Mouse (Mus musculus) forebrain, embryonic 11.5 days (tissue): ENCODE results near the gene Ncbp3. TPM values are rescaled to one million over a fixed set of nuclear protein-coding genes. Genes with fewer than 3 reads are reported as not detected.

ENCODE experiments used
- ATAC-seq: fragments of 200-750 bp; cut with Nextera tagmentation; replicated peaks from 2 replicates; pipeline ENCODE4 v1.8.0; 2017; ENCODE audit warnings: moderate TSS enrichment; ENCODE audit not compliant: low FRiP score
- DNase-seq: peaks from one replicate; pipeline ENCODE4 v3.0.0-alpha.2; 2017; ENCODE audit warnings: low spot score
- H3K27ac ChIP-seq: fragments of 300-500 bp; sonication (generic); 2 replicates; pipeline ENCODE4 v1.5.1; 2014; ENCODE audit warnings: low read depth, low read length
- H3K27me3 ChIP-seq: fragments of 300-500 bp; sonication (generic); 2 replicates; pipeline ENCODE4 v1.6.1; 2014; ENCODE audit warnings: mild to moderate bottlenecking, low read length, mixed read lengths; ENCODE audit not compliant: control insufficient read depth, insufficient read depth
- H3K36me3 ChIP-seq: fragments of 300-500 bp; sonication (generic); 2 replicates; pipeline ENCODE4 v1.6.1; 2014; ENCODE audit warnings: mild to moderate bottlenecking, low read length, moderate library complexity, mixed read lengths; ENCODE audit not compliant: control insufficient read depth, insufficient read depth
- H3K4me1 ChIP-seq: fragments of 300-500 bp; sonication (generic); replicated peaks from 2 replicates; pipeline ENCODE4 v1.6.1; 2014; ENCODE audit warnings: low read length, mixed read lengths; ENCODE audit not compliant: control insufficient read depth, insufficient read depth
- H3K4me2 ChIP-seq: fragments of 300-500 bp; sonication (generic); 2 replicates; pipeline ENCODE4 v1.6.1; 2014; ENCODE audit warnings: low read depth, mild to moderate bottlenecking, low read length, moderate library complexity, mixed read lengths; ENCODE audit not compliant: severe bottlenecking
- H3K4me3 ChIP-seq: fragments of 300-500 bp; sonication (generic); 2 replicates; pipeline ENCODE4 v1.5.1; 2014; ENCODE audit warnings: low read depth, low read length
- H3K9ac ChIP-seq: fragments of 300-500 bp; sonication (generic); 2 replicates; pipeline ENCODE4 v1.6.1; 2014; ENCODE audit warnings: low read length
- H3K9me3 ChIP-seq: fragments of 300-500 bp; sonication (generic); 2 replicates; pipeline ENCODE4 v1.6.1; 2016; ENCODE audit warnings: low read length, mixed read lengths; ENCODE audit not compliant: control insufficient read depth
- WGBS: fragments of 180-500 bp; shearing (Covaris S2); extraction: QIAGEN DNeasy Blood & Tissue Kit; methylation state at CpG from one replicate; pipeline ENCODE4 v1.1.7; 2014; 5-methylcytosine and 5-hydroxymethylcytosine counted together
- polyA plus RNA-seq: library from polyadenylated mRNA; unstranded; fragments of >200 nt; fragmentation: Nextera tagmentation; extraction: Ambion mirVana; gene quantifications from 2 replicates; pipeline ENCODE4 v1.2.1, GENCODE M21; 2014

The Ncbp3 gene
- polyA plus RNA-seq, 1 experiment from 2014 or later: 13.2 TPM

DNA sequence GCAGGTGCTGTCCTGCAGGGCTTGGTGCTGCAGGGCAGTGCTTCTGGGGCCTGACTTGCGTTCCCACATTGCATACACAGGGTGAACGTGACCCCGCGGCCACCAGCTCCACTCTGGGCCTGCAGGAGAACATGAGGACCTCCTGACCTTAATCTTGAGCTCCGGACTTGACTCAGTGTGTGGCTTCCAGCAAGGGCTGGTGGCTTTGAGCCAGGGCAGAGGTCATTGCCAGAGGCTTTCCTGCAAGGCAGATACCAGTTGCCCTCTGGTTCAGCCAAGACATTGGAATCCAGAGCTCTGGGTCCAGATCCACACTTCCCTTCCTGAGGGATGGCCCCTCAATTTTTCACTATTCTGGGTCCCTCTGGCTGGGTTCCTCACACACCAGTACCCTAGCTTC, 33.6 kb upstream of the Ncbp3 start:
- Histone ChIP-seq H3K9me3 (no peaks in the 10 kb centered on the region), H3K4me1 (no peaks in the 10 kb centered on the region), H3K36me3 (no peaks in the 10 kb centered on the region), H3K4me3 (no peak overlapping the region), H3K27me3 (no peaks in the 10 kb centered on the region), H3K27ac (no peak overlapping the region), H3K9ac (no peak overlapping the region), H3K4me2 (no peak overlapping the region)
- DNase-seq (no peak), ATAC-seq (no peak)
- 82% methylated on average over 5 of the region's 5 CpGs for WGBS

DNA sequence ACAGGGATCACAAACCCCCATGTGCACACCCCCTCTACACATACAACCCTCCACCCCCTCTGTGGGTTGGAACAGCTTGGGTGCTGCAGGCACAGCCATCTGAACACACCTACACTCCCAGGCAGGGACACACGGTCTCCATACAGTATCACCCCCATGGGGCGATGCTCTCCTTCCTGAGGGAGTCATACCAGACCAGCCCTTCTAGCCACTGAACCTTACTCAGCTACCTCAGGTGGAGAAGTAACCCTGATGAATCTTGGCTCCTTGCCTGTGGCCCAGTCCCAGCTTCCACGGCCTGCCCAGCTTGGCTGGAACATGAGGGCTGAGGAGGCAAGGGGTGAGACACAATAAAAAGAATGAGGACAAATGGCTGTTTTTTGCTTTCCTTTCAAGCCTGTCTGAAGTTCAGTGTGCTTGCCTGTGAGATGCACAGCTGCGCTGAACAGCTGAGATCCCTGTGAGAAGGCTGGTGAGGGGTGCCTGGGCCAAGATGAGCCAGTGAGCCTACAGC, 32.7 kb upstream of the Ncbp3 start:
- Histone ChIP-seq H3K9ac (no peak overlapping the region), H3K4me3 (no peak overlapping the region), H3K36me3 (no peaks in the 10 kb centered on the region), H3K27ac (no peak overlapping the region), H3K9me3 (no peaks in the 10 kb centered on the region), H3K4me2 (no peak overlapping the region), H3K4me1 (no peaks in the 10 kb centered on the region; the same call in 1 of the 2 replicates), H3K27me3 (peaks cover 8% of the 10 kb centered on the region)
- 90% methylated on average over 4 of the region's 4 CpGs for WGBS
- no peak for ATAC-seq
- no peak for DNase-seq

DNA sequence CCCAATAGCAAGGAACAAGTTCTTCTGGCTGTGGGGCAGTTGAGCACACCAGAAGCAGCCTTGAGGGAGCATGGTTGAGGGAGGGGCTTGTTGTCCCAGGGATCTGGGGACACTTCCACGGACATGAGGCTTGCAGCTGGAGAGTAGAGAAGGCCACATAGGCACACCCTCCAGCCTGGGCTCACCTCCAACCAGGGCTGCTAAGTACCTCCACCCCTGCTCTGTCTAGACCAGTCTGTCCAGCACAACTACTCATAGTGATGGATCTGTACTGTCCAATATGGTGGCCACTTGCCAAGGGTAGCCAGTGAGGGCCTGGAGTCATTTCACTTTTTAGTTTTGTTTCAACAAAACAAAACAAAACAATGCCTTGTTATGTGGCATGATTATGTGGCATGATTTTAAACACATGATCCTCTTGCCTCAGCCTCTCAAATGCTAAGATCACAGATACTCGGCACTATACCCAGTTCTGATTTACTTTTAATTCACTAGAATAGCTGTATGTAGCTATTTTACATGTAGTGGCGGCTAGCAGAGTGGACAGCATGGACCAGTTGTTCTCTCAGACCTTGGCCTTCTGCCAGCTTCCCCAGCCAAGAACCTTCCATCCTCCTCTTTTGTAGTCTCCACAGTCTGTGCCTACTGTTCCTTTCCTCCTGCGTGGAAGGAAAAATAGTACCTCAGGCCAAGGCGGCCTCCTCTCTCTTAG, 32.0 kb upstream of the Ncbp3 start:
- DNase-seq (no peak), ATAC-seq (no peak)
- Histone ChIP-seq H3K4me2 (no peak overlapping the region), H3K9me3 (no peaks in the 10 kb centered on the region), H3K27me3 (peaks cover 13% of the 10 kb centered on the region), H3K4me1 (no peaks in the 10 kb centered on the region; the same call in 1 of the 2 replicates), H3K36me3 (no peaks in the 10 kb centered on the region), H3K4me3 (no peak overlapping the region), H3K9ac (no peak overlapping the region), H3K27ac (no peak overlapping the region)
- WGBS: 71% methylated on average over 5 of the region's 5 CpGs

DNA sequence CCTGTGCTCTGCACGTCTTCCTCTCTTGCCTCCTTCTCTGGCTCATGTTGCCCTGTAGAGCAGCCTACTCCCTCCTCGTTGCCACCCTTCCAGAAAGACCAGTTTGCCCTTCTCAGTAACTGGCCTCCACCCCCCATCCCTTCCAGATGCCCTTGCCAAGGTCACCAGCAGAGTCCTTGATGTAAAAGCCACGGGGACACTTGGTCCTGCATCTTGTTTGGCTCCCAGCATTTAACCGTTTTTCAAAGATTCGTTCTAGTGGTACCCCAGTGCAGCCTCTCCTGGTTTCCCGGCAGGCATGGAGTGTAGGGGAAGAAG, 31.5 kb upstream of the Ncbp3 start:
- H3K27ac ChIP-seq: no peak overlapping the region
- no peak overlapping the region for H3K4me2 ChIP-seq
- WGBS: 77% methylated on average over 6 of the region's 6 CpGs
- DNase-seq: no peak
- H3K27me3 ChIP-seq: peaks cover 16% of the 10 kb centered on the region
- no peak overlapping the region for H3K9ac ChIP-seq
- H3K4me1 ChIP-seq: no peaks in the 10 kb centered on the region; the same call in 1 of the 2 replicates
- no peaks in the 10 kb centered on the region for H3K36me3 ChIP-seq
- H3K9me3 ChIP-seq: no peaks in the 10 kb centered on the region
- no peak overlapping the region for H3K4me3 ChIP-seq
- no peak for ATAC-seq

DNA sequence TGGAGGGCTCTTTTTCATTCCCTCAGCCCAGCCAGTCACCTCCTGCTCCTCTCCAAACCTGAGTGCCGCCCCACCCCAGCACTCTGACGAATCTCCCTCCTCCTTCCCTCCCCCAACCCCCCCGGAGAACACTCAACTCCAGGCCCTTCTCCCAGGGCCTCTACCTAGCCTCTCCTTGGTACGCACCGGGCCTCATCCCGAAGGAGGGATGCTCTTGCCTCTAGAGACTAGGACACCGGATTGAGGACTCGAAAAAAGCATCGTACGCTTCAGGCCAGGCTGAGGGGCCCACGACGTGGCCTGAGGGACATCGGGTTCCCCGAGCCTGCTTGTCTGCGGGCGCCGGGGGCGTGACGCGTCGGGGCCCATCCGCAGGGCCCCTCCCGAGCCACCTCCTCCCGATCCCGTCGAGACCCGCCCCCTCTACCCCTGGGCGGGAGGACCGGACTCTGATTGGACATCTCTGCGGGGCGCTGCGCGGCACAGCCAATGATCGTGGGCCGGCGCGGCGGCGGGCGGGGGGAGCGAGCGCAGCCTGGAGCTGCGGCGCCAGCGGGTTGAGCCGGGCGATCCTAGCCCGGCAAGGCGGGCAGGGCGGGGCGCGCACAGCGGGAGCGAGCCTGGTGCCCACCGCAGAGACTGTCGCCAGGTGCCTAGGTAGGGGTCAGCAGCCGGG, 29.0 kb upstream of the Ncbp3 start, which contains the start of gene Camkk1:
Gene Camkk1 (plus strand): TSS at position 538 of the 676 bp plus-strand sequence.
- H3K27me3 ChIP-seq: peaks cover 16% of the 10 kb centered on the region
- ATAC-seq (peak; percentile 97), DNase-seq (peak; percentile 95)
- peak within 1 kb of the TSS; percentile 59 for H3K9ac ChIP-seq
- H3K36me3 ChIP-seq: no peaks in the 10 kb centered on the region
- H3K4me2 ChIP-seq: peak within 1 kb of the TSS; percentile 98
- H3K4me1 ChIP-seq: no peaks in the 10 kb centered on the region; the same call in 1 of the 2 replicates
- H3K4me3 ChIP-seq: peak within 1 kb of the TSS; percentile 59
- no peaks in the 10 kb centered on the region for H3K9me3 ChIP-seq
- H3K27ac ChIP-seq: no peak within 1 kb of the TSS
- under 1% methylated on average over 52 of the region's 57 CpGs for WGBS

DNA sequence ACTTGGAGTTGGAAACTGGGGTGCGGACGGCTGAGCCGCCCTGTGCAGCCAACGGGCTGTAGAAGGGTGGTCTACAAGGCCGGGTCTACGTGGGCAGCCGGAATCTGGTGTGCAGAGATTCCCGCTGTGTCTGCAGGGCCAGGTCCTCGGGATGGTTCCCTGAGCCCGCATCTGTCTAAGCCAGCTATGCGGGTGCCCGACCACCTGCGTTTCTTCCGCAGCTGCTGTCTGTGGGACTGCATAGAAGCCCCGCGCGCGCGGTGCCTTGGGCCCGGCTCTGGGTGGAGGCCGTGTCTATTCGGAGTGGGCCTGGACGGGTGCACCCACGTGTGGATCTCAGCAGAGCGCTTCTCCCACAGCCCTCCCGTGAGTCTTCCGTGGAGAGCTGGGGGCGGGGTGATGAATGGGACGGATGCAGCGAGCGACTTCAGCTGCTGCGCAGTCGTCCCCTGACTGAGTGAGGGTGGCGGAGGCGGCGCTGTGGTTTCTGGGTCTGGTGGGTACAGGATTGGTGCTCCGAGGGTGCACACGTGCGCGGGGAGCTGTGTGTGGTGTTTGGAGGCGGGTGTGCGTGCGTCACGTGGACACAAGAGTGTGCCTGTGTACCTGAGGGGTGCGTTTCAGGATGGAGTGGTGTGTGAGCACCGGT, 28.3 kb upstream of the Ncbp3 start:
- WGBS: under 1% methylated on average over 46 of the region's 46 CpGs
- H3K27me3 ChIP-seq: peaks cover 16% of the 10 kb centered on the region
- DNase-seq: peak; percentile 73

DNA sequence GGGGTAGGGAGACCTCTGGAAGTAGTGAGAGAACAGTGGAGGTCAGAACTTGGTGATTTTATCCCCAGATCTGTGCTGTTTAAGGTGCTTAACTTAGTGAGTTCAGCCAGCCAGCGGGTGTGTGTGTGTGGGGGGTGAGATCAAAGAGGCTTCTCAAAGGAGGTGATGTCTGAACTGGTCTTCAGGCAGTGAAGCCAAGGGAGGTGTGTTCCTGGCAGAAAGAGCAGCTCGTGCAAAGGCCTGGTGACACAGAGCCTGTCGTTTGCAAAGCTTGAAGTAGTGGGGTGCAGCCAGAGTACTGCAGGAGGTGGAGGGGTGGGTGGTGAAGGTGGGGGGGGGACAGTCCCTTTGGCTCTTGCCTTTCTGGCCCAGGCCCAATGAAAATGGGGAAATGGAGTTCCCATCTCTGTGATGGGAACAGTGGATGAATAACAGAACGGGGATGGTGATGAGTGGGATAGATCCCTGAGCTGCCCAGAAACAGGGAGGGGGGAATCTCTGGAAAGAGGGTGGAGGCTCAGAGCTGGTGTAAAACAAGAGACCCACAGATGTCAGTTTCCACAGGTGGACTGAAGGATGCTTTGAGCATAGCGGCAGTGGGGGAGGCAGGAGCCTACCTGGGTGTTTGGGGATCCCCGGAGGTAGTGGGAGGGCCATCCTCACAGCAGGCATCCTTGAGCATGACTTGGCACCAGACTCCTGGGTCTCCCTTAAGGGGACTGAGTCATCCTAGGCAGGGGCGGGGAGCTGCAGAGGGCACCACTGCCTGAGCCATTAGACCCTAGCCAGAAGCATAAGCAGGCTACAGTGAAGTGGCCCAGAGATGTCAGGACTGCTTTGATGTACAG, 26.4 kb upstream of the Ncbp3 start:
- 59% methylated on average over 7 of the region's 7 CpGs for WGBS
- no peak overlapping the region for H3K4me2 ChIP-seq
- no peak for DNase-seq
- no peak for ATAC-seq
- no peaks in the 10 kb centered on the region for H3K36me3 ChIP-seq
- H3K27ac ChIP-seq: no peak overlapping the region
- no peak overlapping the region for H3K4me3 ChIP-seq
- peaks cover 16% of the 10 kb centered on the region for H3K27me3 ChIP-seq
- H3K4me1 ChIP-seq: no peaks in the 10 kb centered on the region; the same call in 1 of the 2 replicates
- no peaks in the 10 kb centered on the region for H3K9me3 ChIP-seq
- no peak overlapping the region for H3K9ac ChIP-seq

More for the DNA sequence above, 28.3 kb upstream of the Ncbp3 start:
- peak overlapping the region; percentile 98 for H3K4me2 ChIP-seq
- H3K4me1 ChIP-seq: no peaks in the 10 kb centered on the region; the same call in 1 of the 2 replicates
- peak overlapping the region; percentile 59 for H3K9ac ChIP-seq
- ATAC-seq: peak; percentile 71
- peak overlapping the region; percentile 59 for H3K4me3 ChIP-seq
- H3K36me3 ChIP-seq: no peaks in the 10 kb centered on the region
- no peaks in the 10 kb centered on the region for H3K9me3 ChIP-seq
- no peak overlapping the region for H3K27ac ChIP-seq

DNA sequence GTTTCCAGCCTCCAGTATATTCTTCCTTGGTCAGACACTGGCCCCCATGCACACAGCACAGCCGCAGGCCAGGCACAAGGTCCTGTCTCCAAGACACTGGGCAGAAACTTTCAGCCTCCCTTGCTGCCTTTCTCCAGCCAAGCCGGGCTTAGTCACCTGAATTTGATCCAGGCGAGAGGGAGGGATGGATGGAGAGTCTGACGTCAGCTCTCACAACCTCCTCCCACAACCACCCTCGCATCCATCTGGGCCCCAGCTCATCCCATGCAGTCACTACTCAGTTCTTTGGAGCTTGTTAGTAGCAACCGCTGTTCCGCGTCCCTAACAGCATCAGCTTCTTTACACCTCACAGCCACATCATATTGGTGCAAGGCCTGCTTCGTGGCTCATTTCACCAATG, 24.5 kb upstream of the Ncbp3 start:
- no peak for ATAC-seq
- 52% methylated on average over 9 of the region's 9 CpGs for WGBS
- Histone ChIP-seq H3K9ac (no peak overlapping the region), H3K4me2 (no peak overlapping the region), H3K36me3 (no peaks in the 10 kb centered on the region), H3K27ac (no peak overlapping the region), H3K9me3 (no peaks in the 10 kb centered on the region), H3K4me1 (no peaks in the 10 kb centered on the region; the same call in 1 of the 2 replicates), H3K27me3 (peaks cover 16% of the 10 kb centered on the region), H3K4me3 (no peak overlapping the region)
- no peak for DNase-seq
